Mouse (Mus musculus): Measurements from ENCODE around the gene Gm20425. TPM values are rescaled to one million over a fixed set of nuclear protein-coding genes. Genes with fewer than 3 reads are reported as not detected.

The Gm20425 gene
- polyA plus RNA-seq, 1 experiment from 2014 or later: 3.5 TPM

- ATAC-seq (ENCODE audit: low read depth) (no peak), DNase-seq (no peak)
- H3K4me1 ChIP-seq (replicated peaks): no peaks in the 10 kb centered on the region
- no peak overlapping the region for H3K4me2 ChIP-seq
- H3K9ac ChIP-seq: no peak overlapping the region
- peaks cover 9% of the 10 kb centered on the region for H3K27me3 ChIP-seq
- H3K9me3 ChIP-seq (replicated peaks): no peaks in the 10 kb centered on the region
- 0 out of 2 replicates have a peak, but pooled peaks cover 16% of the 10 kb centered on the region for H3K36me3 ChIP-seq
- H3K4me3 ChIP-seq (replicated peaks): no peak overlapping the region
- WGBS (ENCODE audit: insufficient replicate concordance): 72% methylated on average over 7 of the region's 7 CpGs
- H3K27ac ChIP-seq: no peak overlapping the region
Measured at GRCm38 (mm10) chr9:103224721-103225120, 5.4 kb downstream of the Gm20425 start.

- H3K9ac ChIP-seq: no peak overlapping the region
- H3K4me1 ChIP-seq (replicated peaks): no peaks in the 10 kb centered on the region
- peaks cover 21% of the 10 kb centered on the region for H3K36me3 ChIP-seq
- no peaks in the 10 kb centered on the region for H3K9me3 ChIP-seq (replicated peaks)
- no peak overlapping the region for H3K4me2 ChIP-seq
- H3K27ac ChIP-seq: no peak overlapping the region
- 0 out of 2 replicates have a peak, but pooled peaks cover 3% of the 10 kb centered on the region for H3K27me3 ChIP-seq
- DNase-seq: no peak
- 72% methylated on average over 6 of the region's 6 CpGs for WGBS (ENCODE audit: insufficient replicate concordance)
- no peak for ATAC-seq (ENCODE audit: low read depth)
- H3K4me3 ChIP-seq (replicated peaks): no peak overlapping the region
Measured at GRCm38 (mm10) chr9:103214281-103214680, 15.8 kb downstream of the Gm20425 start.

GRCm38 (mm10) chr9:103213631-103214030 is 16.5 kb downstream of the Gm20425 start:
- ATAC-seq (ENCODE audit: low read depth) (no peak), DNase-seq (no peak)
- H3K4me3 ChIP-seq (replicated peaks): no peak overlapping the region
- no peaks in the 10 kb centered on the region for H3K9me3 ChIP-seq (replicated peaks)
- H3K27ac ChIP-seq: no peak overlapping the region
- 57% methylated on average over 2 of the region's 2 CpGs for WGBS (ENCODE audit: insufficient replicate concordance)
- peaks cover 21% of the 10 kb centered on the region for H3K36me3 ChIP-seq
- no peak overlapping the region for H3K9ac ChIP-seq
- H3K27me3 ChIP-seq: 0 out of 2 replicates have a peak, but pooled peaks cover 3% of the 10 kb centered on the region
- H3K4me1 ChIP-seq (replicated peaks): no peaks in the 10 kb centered on the region
- H3K4me2 ChIP-seq: no peak overlapping the region

GRCm38 (mm10) chr9:103212654-103213420 is 17.3 kb downstream of the Gm20425 start:
- Histone ChIP-seq H3K4me3 (replicated peaks) (no peak overlapping the region; the same call in 1 of the 2 replicates), H3K27ac (no peak overlapping the region), H3K36me3 (peaks cover 24% of the 10 kb centered on the region), H3K9me3 (replicated peaks) (no peaks in the 10 kb centered on the region), H3K27me3 (0 out of 2 replicates have a peak, but pooled peaks cover 3% of the 10 kb centered on the region), H3K4me1 (replicated peaks) (no peaks in the 10 kb centered on the region; the same call in 1 of the 2 replicates), H3K4me2 (no peak overlapping the region; the same call in 1 of the 2 replicates), H3K9ac (no peak overlapping the region)
- DNase-seq (no peak), ATAC-seq (ENCODE audit: low read depth) (no peak)
- 73% methylated on average over 28 of the region's 28 CpGs for WGBS (ENCODE audit: insufficient replicate concordance)

DNA sequence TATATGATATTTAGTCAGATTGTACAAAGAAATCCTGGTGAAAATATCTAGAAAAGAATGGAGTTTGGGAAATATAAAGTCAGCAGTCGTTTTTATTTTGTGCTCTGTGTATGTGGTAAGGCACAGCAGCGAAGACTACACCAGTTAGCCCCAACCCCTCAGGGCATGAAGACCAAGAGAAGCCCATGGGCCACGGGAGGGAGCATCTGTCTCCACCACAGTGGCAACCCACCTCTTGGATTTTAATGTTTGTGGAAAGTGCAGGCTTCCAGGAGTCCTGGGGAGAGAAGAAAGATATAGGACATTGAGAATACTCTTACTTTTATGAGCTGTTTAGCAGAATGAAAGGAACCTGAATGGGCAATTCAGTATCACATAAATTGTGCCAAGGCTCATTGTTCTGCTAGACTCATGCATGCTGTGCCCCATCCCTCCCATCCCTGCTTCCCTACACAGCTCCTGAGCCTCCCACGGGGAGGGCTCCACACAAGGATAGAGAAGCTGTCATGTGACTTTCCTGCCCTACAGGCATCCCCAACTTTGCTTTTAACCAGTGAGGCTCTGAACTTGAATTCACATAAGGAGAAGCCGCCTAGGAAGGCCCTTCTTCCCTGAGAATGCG is 21.2 kb downstream of the Gm20425 start:
- H3K27me3 ChIP-seq: 0 out of 2 replicates have a peak, but pooled peaks cover 3% of the 10 kb centered on the region
- no peak for ATAC-seq (ENCODE audit: low read depth)
- no peak overlapping the region for H3K4me3 ChIP-seq (replicated peaks)
- H3K4me1 ChIP-seq (replicated peaks): peaks cover 17% of the 10 kb centered on the region
- H3K36me3 ChIP-seq: peaks cover 3% of the 10 kb centered on the region; the same call in 1 of the 2 replicates
- no peak overlapping the region for H3K9ac ChIP-seq
- H3K4me2 ChIP-seq: no peak overlapping the region
- DNase-seq: no peak
- no peaks in the 10 kb centered on the region for H3K9me3 ChIP-seq (replicated peaks)
- H3K27ac ChIP-seq: no peak overlapping the region
- WGBS (ENCODE audit: insufficient replicate concordance): 48% methylated on average over 6 of the region's 6 CpGs

DNA sequence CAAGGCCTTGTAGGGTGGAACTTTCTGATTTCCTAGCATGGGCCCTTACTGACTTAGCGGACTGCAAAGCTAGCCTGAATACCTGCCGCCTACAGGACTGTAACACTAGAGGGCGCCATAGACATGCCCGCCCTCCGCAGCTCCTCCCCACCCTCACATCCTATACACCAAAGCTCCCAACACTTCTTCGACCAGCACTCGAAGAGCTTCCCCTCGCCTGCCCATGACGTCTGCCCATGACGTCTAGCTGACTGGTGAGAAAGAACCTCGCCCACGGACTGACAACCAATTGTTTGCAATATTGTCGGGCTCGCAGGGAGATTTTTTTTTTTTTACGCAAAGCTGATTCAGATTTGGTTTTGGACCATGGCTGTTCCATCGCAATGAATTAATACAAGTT is 22.3 kb downstream of the Gm20425 start:
- H3K9me3 ChIP-seq (replicated peaks): no peaks in the 10 kb centered on the region
- peak; percentile 79 for ATAC-seq (ENCODE audit: low read depth)
- peak overlapping the region; percentile 26 for H3K4me2 ChIP-seq
- H3K9ac ChIP-seq: no peak overlapping the region
- 11% methylated on average over 16 of the region's 16 CpGs for WGBS (ENCODE audit: insufficient replicate concordance)
- H3K4me3 ChIP-seq (replicated peaks): no peak overlapping the region
- no peak overlapping the region for H3K27ac ChIP-seq
- H3K27me3 ChIP-seq: 0 out of 2 replicates have a peak, but pooled peaks cover 3% of the 10 kb centered on the region
- peak; percentile 60 for DNase-seq
- peaks cover 17% of the 10 kb centered on the region for H3K4me1 ChIP-seq (replicated peaks)
- peaks cover 3% of the 10 kb centered on the region; the same call in 1 of the 2 replicates for H3K36me3 ChIP-seq

GRCm38 (mm10) chr9:103205786-103206185 is 24.3 kb downstream of the Gm20425 start:
- 0 out of 2 replicates have a peak, but pooled peaks cover 3% of the 10 kb centered on the region for H3K27me3 ChIP-seq
- H3K4me3 ChIP-seq (replicated peaks): no peak overlapping the region
- H3K4me1 ChIP-seq (replicated peaks): peaks cover 29% of the 10 kb centered on the region
- WGBS (ENCODE audit: insufficient replicate concordance): 69% methylated on average over 5 of the region's 5 CpGs
- H3K9ac ChIP-seq: no peak overlapping the region; the same call in 1 of the 2 replicates
- H3K9me3 ChIP-seq (replicated peaks): no peaks in the 10 kb centered on the region
- no peak for DNase-seq
- peak overlapping the region; percentile 58; the same call in 1 of the 2 replicates for H3K27ac ChIP-seq
- H3K36me3 ChIP-seq: peaks cover 3% of the 10 kb centered on the region; the same call in 1 of the 2 replicates
- ATAC-seq (ENCODE audit: low read depth): no peak
- no peak overlapping the region for H3K4me2 ChIP-seq

DNA sequence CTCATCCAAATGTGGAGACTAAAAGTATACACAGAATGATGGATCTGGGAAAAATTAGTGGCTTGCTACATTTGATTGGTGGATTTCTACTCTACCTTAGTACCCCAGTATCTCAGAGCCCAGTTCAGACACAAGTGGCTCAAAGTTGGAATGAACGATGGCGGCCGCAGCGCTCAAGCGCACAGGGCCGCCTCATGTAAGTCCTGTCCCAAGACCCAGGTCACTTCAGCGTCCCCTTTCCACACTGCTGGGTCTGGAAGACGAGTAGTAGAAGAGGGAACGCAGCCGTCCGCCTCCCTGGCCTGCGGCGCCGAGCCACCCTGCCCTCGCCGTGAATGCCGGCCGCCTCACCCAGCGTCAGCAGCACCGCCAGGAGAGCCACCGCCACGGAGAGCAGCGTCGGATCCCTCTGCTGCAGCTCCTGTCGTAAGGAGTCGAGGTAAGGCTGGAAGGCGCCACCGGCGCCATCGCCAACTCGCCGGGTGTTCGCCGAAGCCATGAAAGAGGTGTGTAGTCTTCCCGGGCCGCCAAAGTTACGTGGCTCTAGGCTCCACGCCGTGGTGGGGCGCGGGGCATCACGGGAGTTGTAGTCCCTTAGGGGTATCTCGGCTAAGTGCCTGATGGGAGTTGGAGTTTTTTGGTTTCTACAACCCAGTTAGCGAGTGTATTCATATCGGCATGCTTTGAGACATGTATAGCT is 28.4 kb downstream of the Gm20425 start, which contains the start of gene Srprb:
Srprb (minus strand) TSS at position 577 of the 700 bp plus-strand sequence.
- no peaks in the 10 kb centered on the region for H3K27me3 ChIP-seq
- H3K27ac ChIP-seq: peak within 1 kb of the TSS; percentile 60
- ATAC-seq (ENCODE audit: low read depth) (peak; percentile 98), DNase-seq (peak; percentile 87)
- WGBS (ENCODE audit: insufficient replicate concordance): under 1% methylated on average over 45 of the region's 45 CpGs
- peak within 1 kb of the TSS; percentile 90 for H3K9ac ChIP-seq
- H3K4me1 ChIP-seq (replicated peaks): peaks cover 26% of the 10 kb centered on the region
- peak within 1 kb of the TSS; percentile 78 for H3K4me2 ChIP-seq
- H3K9me3 ChIP-seq (replicated peaks): no peaks in the 10 kb centered on the region
- peak within 1 kb of the TSS; percentile 76 for H3K4me3 ChIP-seq (replicated peaks)
- H3K36me3 ChIP-seq: peaks cover 20% of the 10 kb centered on the region

- Histone ChIP-seq H3K4me1 (replicated peaks) (no peaks in the 10 kb centered on the region), H3K9ac (no peak overlapping the region), H3K27me3 (no peaks in the 10 kb centered on the region), H3K4me3 (replicated peaks) (no peak overlapping the region), H3K9me3 (replicated peaks) (no peaks in the 10 kb centered on the region), H3K4me2 (no peak overlapping the region), H3K36me3 (peaks cover 56% of the 10 kb centered on the region), H3K27ac (no peak overlapping the region)
- DNase-seq (no peak), ATAC-seq (ENCODE audit: low read depth) (no peak)
- WGBS (ENCODE audit: insufficient replicate concordance): 83% methylated on average over 4 of the region's 4 CpGs
Measured at GRCm38 (mm10) chr9:103188416-103188815, 41.7 kb downstream of the Gm20425 start.

- Histone ChIP-seq H3K4me1 (replicated peaks) (peaks cover 3% of the 10 kb centered on the region; the same call in 1 of the 2 replicates), H3K27me3 (no peaks in the 10 kb centered on the region), H3K9me3 (replicated peaks) (no peaks in the 10 kb centered on the region), H3K9ac (no peak overlapping the region), H3K4me2 (no peak overlapping the region), H3K27ac (no peak overlapping the region), H3K36me3 (peaks cover 39% of the 10 kb centered on the region), H3K4me3 (replicated peaks) (no peak overlapping the region)
- no peak for DNase-seq
- no peak for ATAC-seq (ENCODE audit: low read depth)
- WGBS (ENCODE audit: insufficient replicate concordance): 77% methylated on average over 9 of the region's 9 CpGs
Measured at GRCm38 (mm10) chr9:103186747-103187146, 43.4 kb downstream of the Gm20425 start.

GRCm38 (mm10) chr9:103185946-103186345 is 44.2 kb downstream of the Gm20425 start:
- H3K4me1 ChIP-seq (replicated peaks): peaks cover 9% of the 10 kb centered on the region
- ATAC-seq (ENCODE audit: low read depth) (no peak), DNase-seq (no peak)
- H3K27me3 ChIP-seq: no peaks in the 10 kb centered on the region
- 79% methylated on average over 8 of the region's 8 CpGs for WGBS (ENCODE audit: insufficient replicate concordance)
- H3K4me3 ChIP-seq (replicated peaks): no peak overlapping the region
- H3K9ac ChIP-seq: no peak overlapping the region
- peaks cover 32% of the 10 kb centered on the region for H3K36me3 ChIP-seq
- H3K27ac ChIP-seq: no peak overlapping the region
- H3K4me2 ChIP-seq: no peak overlapping the region
- H3K9me3 ChIP-seq (replicated peaks): no peaks in the 10 kb centered on the region
